Mouse (Mus musculus): ENCODE measurements around the gene B4galnt2. TPM values are rescaled to one million over a fixed set of nuclear protein-coding genes. Genes with fewer than 3 reads are reported as not detected.

The B4galnt2 gene
- total and polyA plus RNA-seq, 3 experiments: 0.15 to 4.5 TPM; not detected in 1

- Histone ChIP-seq H3K27ac (ENCODE audit: control insufficient read depth, low read depth, low read length) (no peak overlapping the region), H3K79me2 (ENCODE audit: control insufficient read depth, insufficient read depth, low read length, poor library complexity) (no peaks in the 10 kb centered on the region; the same call in 1 of the 2 replicates), H3K36me3 (ENCODE audit: control insufficient read depth in 1 of 2, insufficient read depth in 2 of 2, low read length in 2 of 2) (peaks cover 0 to 13% of the 10 kb centered on the region in 2 experiments; a peak in 2 of 4 replicates), H3K9ac (ENCODE audit: control insufficient read depth, low read depth, low read length, poor library complexity, severe bottlenecking) (peak overlapping the region; percentile 81; the same call in 1 of the 2 replicates), H3K27me3 (ENCODE audit: control insufficient read depth in 1 of 2, insufficient read depth in 2 of 2, low read length in 2 of 2) (peaks cover 3 to 9% of the 10 kb centered on the region in 2 experiments; a peak in 3 of 4 replicates), H3K4me3 (ENCODE audit: control insufficient read depth in 1 of 2, insufficient read depth in 1 of 2, low read depth in 2 of 2, low read length in 2 of 2) (peak overlapping the region; percentile 55 to 93; a peak in 2 of 4 replicates), H3K9me3 (replicated peaks; ENCODE audit: insufficient read depth, low read length) (no peaks in the 10 kb centered on the region), H3K4me1 (ENCODE audit: control insufficient read depth in 1 of 2, insufficient read depth in 2 of 2, low read length in 2 of 2) (peaks cover 22 to 32% of the 10 kb centered on the region in 2 experiments)
- no peak for DNase-seq (ENCODE audit: low read depth, low spot score)
- no peak for TF ChIP-seq GABPA (IDR thresholded peaks at IDR 0.05; ENCODE audit: low read depth, low read length)
- no peak for TF ChIP-seq USF1 (IDR thresholded peaks at IDR 0.05; ENCODE audit: low read depth, low read length)
- TF ChIP-seq NELFE (IDR thresholded peaks at IDR 0.05; ENCODE audit: low read depth, low read length): no peak
- no peak for TF ChIP-seq ETS1 (IDR thresholded peaks at IDR 0.05; ENCODE audit: low read depth, low read length)
- no peak for TF ChIP-seq RCOR1 (IDR thresholded peaks at IDR 0.05; ENCODE audit: low read depth, low read length)
- TF ChIP-seq HCFC1 (IDR thresholded peaks at IDR 0.05; ENCODE audit: low read depth, low read length): no peak
- TF ChIP-seq TAL1 (IDR thresholded peaks at IDR 0.05; ENCODE audit: low read length): no peak
- TF ChIP-seq E2F4 (IDR thresholded peaks at IDR 0.05; ENCODE audit: borderline replicate concordance, low read depth, low read length): no peak
- TF ChIP-seq MAZ (IDR thresholded peaks at IDR 0.05; ENCODE audit: low read depth, low read length): no peak
- TF ChIP-seq POLR2AphosphoS5 (IDR thresholded peaks at IDR 0.05; ENCODE audit: borderline replicate concordance, low read depth, low read length): no peak
- TF ChIP-seq CHD2 (IDR thresholded peaks at IDR 0.05; ENCODE audit: low read length): no peak
- TF ChIP-seq GATA1 (IDR thresholded peaks at IDR 0.05; ENCODE audit: low read depth, low read length): no peak
- TF ChIP-seq POLR2A (IDR thresholded peaks at IDR 0.05; ENCODE audit: control insufficient read depth in 1 of 2, insufficient read depth in 1 of 2, low read depth in 1 of 2, low read length in 2 of 2, poor library complexity in 1 of 2): no peak
These were observed 467 bp upstream of the B4galnt2 start for GRCm38 (mm10) chr11:95915006-95915710.

GRCm38 (mm10) chr11:95913959-95914566 is 628 bp downstream of the B4galnt2 start:
- H3K9me3 ChIP-seq (replicated peaks; ENCODE audit: insufficient read depth, low read length): no peaks in the 10 kb centered on the region
- H3K27ac ChIP-seq (ENCODE audit: control insufficient read depth, low read depth, low read length): peak overlapping the region; percentile 74
- H3K27me3 ChIP-seq (ENCODE audit: control insufficient read depth in 1 of 2, insufficient read depth in 2 of 2, low read length in 2 of 2): peaks cover 3 to 6% of the 10 kb centered on the region in 2 experiments; a peak in 3 of 4 replicates
- H3K36me3 ChIP-seq (ENCODE audit: control insufficient read depth in 1 of 2, insufficient read depth in 2 of 2, low read length in 2 of 2): peaks cover 0 to 13% of the 10 kb centered on the region in 2 experiments; a peak in 2 of 4 replicates
- H3K79me2 ChIP-seq (ENCODE audit: control insufficient read depth, insufficient read depth, low read length, poor library complexity): no peaks in the 10 kb centered on the region; the same call in 1 of the 2 replicates
- H3K4me1 ChIP-seq (ENCODE audit: control insufficient read depth in 1 of 2, insufficient read depth in 2 of 2, low read length in 2 of 2): peaks cover 22 to 37% of the 10 kb centered on the region in 2 experiments
- peak; percentile 82 for DNase-seq (ENCODE audit: low read depth, low spot score)
- H3K9ac ChIP-seq (ENCODE audit: control insufficient read depth, low read depth, low read length, poor library complexity, severe bottlenecking): peak overlapping the region; percentile 81
- H3K4me3 ChIP-seq (ENCODE audit: control insufficient read depth in 1 of 2, insufficient read depth in 1 of 2, low read depth in 2 of 2, low read length in 2 of 2): peak overlapping the region; percentile 55 to 93
- TF ChIP-seq ZMIZ1 (IDR thresholded peaks at IDR 0.05; ENCODE audit: low read depth, low read length) (no peak), E2F4 (IDR thresholded peaks at IDR 0.05; ENCODE audit: borderline replicate concordance, low read depth, low read length) (no peak), MEF2A (IDR thresholded peaks at IDR 0.05; ENCODE audit: extremely low read depth, insufficient replicate concordance, low read depth, low read length, poor library complexity, severe bottlenecking) (no peak), CHD1 (IDR thresholded peaks at IDR 0.05; ENCODE audit: low read depth, low read length) (no peak), ZKSCAN1 (IDR thresholded peaks at IDR 0.05; ENCODE audit: low read depth, low read length) (no peak), ETS1 (IDR thresholded peaks at IDR 0.05; ENCODE audit: low read depth, low read length) (peak; percentile 66; the same call in 1 of the 2 replicates), ZNF384 (IDR thresholded peaks at IDR 0.05; ENCODE audit: low read depth, low read length) (peak; percentile 51; the same call in 1 of the 2 replicates), GATA1 (IDR thresholded peaks at IDR 0.05; ENCODE audit: low read depth, low read length) (no peak), USF1 (IDR thresholded peaks at IDR 0.05; ENCODE audit: low read depth, low read length) (no peak), POLR2AphosphoS2 (IDR thresholded peaks at IDR 0.05; ENCODE audit: low read length) (peak; percentile 79; the same call in 1 of the 2 replicates), UBTF (IDR thresholded peaks at IDR 0.05; ENCODE audit: borderline replicate concordance, insufficient read depth, low read depth, low read length) (no peak), TAL1 (IDR thresholded peaks at IDR 0.05; ENCODE audit: low read length) (no peak), NELFE (IDR thresholded peaks at IDR 0.05; ENCODE audit: low read depth, low read length) (peak; percentile 25; the same call in 1 of the 2 replicates), BHLHE40 (IDR thresholded peaks at IDR 0.05; ENCODE audit: borderline replicate concordance, low read depth, low read length) (no peak), MXI1 (IDR thresholded peaks at IDR 0.05; ENCODE audit: low read depth, low read length) (peak; percentile 44; the same call in 1 of the 2 replicates), ZC3H11A (IDR thresholded peaks at IDR 0.05; ENCODE audit: low read depth, low read length) (no peak), GABPA (IDR thresholded peaks at IDR 0.05; ENCODE audit: low read depth, low read length) (no peak), USF2 (IDR thresholded peaks at IDR 0.05; ENCODE audit: borderline replicate concordance in 1 of 2, insufficient read depth in 1 of 2, low read depth in 1 of 2, low read length in 2 of 2) (no peak), HCFC1 (IDR thresholded peaks at IDR 0.05; ENCODE audit: low read depth, low read length) (no peak), RCOR1 (IDR thresholded peaks at IDR 0.05; ENCODE audit: low read depth, low read length) (peak; percentile 27; the same call in 1 of the 2 replicates), TBP (IDR thresholded peaks at IDR 0.05; ENCODE audit: low read depth, low read length) (peak; percentile 58; the same call in 1 of the 2 replicates), POLR2A (IDR thresholded peaks at IDR 0.05; ENCODE audit: control insufficient read depth in 1 of 2, insufficient read depth in 1 of 2, low read depth in 1 of 2, low read length in 2 of 2, poor library complexity in 1 of 2) (peak in 1 of 2 experiments; percentile 27; a peak in 1 of 4 replicates)

Data from MEL (cell line).